Mouse (Mus musculus): Measurements from ENCODE around the gene Jmjd1c. TPM values are rescaled to one million over a fixed set of nuclear protein-coding genes. Genes with fewer than 3 reads are reported as not detected.

Jmjd1c gene
- polyA plus RNA-seq, 1 experiment from 2014 or later = 43.0 TPM

GRCm38 (mm10) chr10:67295938-67296466 lies 200.1 kb downstream of the Jmjd1c start:
- 75% methylated on average over 7 of the region's 7 CpGs for WGBS
- no peaks in the 10 kb centered on the region for H3K4me1 ChIP-seq (ENCODE audit: control insufficient read depth, insufficient read depth, low read length)
- H3K27ac ChIP-seq (replicated peaks; ENCODE audit: low read depth, low read length) = no peak overlapping the region
- no peaks in the 10 kb centered on the region for H3K27me3 ChIP-seq (ENCODE audit: control insufficient read depth, insufficient read depth, low read length)
- H3K36me3 ChIP-seq (ENCODE audit: control insufficient read depth, insufficient read depth, low read length) = no peaks in the 10 kb centered on the region
- H3K9me3 ChIP-seq (ENCODE audit: control insufficient read depth, low read length) = no peaks in the 10 kb centered on the region
- no peak overlapping the region for H3K4me2 ChIP-seq (ENCODE audit: low read depth, severe bottlenecking)
- no peak overlapping the region for H3K9ac ChIP-seq (ENCODE audit: low read length)
- no peak overlapping the region for H3K4me3 ChIP-seq (ENCODE audit: low read depth, low read length)
- ATAC-seq (ENCODE audit: insufficient number of reproducible peaks, low FRiP score, low TSS enrichment, low read depth) (no peak), DNase-seq (ENCODE audit: low spot score) (no peak)

GRCm38 (mm10) chr10:67296482-67297152 lies 200.7 kb downstream of the Jmjd1c start:
- H3K36me3 ChIP-seq (ENCODE audit: control insufficient read depth, insufficient read depth, low read length) = no peaks in the 10 kb centered on the region
- ATAC-seq (ENCODE audit: insufficient number of reproducible peaks, low FRiP score, low TSS enrichment, low read depth) (no peak), DNase-seq (ENCODE audit: low spot score) (no peak)
- no peak overlapping the region for H3K4me2 ChIP-seq (ENCODE audit: low read depth, severe bottlenecking)
- H3K4me3 ChIP-seq (ENCODE audit: low read depth, low read length) = no peak overlapping the region
- 84% methylated on average over 8 of the region's 8 CpGs for WGBS
- no peaks in the 10 kb centered on the region for H3K9me3 ChIP-seq (ENCODE audit: control insufficient read depth, low read length)
- H3K9ac ChIP-seq (ENCODE audit: low read length) = no peak overlapping the region
- H3K4me1 ChIP-seq (ENCODE audit: control insufficient read depth, insufficient read depth, low read length) = no peaks in the 10 kb centered on the region
- no peak overlapping the region for H3K27ac ChIP-seq (replicated peaks; ENCODE audit: low read depth, low read length)
- no peaks in the 10 kb centered on the region for H3K27me3 ChIP-seq (ENCODE audit: control insufficient read depth, insufficient read depth, low read length)

- no peaks in the 10 kb centered on the region for H3K9me3 ChIP-seq (ENCODE audit: control insufficient read depth, low read length)
- H3K36me3 ChIP-seq (ENCODE audit: control insufficient read depth, insufficient read depth, low read length) = no peaks in the 10 kb centered on the region
- DNase-seq (ENCODE audit: low spot score) = no peak
- H3K27me3 ChIP-seq (ENCODE audit: control insufficient read depth, insufficient read depth, low read length) = no peaks in the 10 kb centered on the region
- H3K4me2 ChIP-seq (ENCODE audit: low read depth, severe bottlenecking) = no peak overlapping the region
- ATAC-seq (ENCODE audit: insufficient number of reproducible peaks, low FRiP score, low TSS enrichment, low read depth) = no peak
- H3K4me3 ChIP-seq (ENCODE audit: low read depth, low read length) = no peak overlapping the region
- 88% methylated on average over 17 of the region's 17 CpGs for WGBS
- no peak overlapping the region for H3K27ac ChIP-seq (replicated peaks; ENCODE audit: low read depth, low read length)
- H3K9ac ChIP-seq (ENCODE audit: low read length) = no peak overlapping the region
- no peaks in the 10 kb centered on the region for H3K4me1 ChIP-seq (ENCODE audit: control insufficient read depth, insufficient read depth, low read length)
Observed at GRCm38 (mm10) chr10:67297175-67297855, 201.4 kb downstream of the Jmjd1c start.

GRCm38 (mm10) chr10:67298856-67299255 lies 202.9 kb downstream of the Jmjd1c start:
- no peak overlapping the region for H3K9ac ChIP-seq (ENCODE audit: low read length)
- no peaks in the 10 kb centered on the region for H3K9me3 ChIP-seq (ENCODE audit: control insufficient read depth, low read length)
- no peak overlapping the region for H3K4me3 ChIP-seq (ENCODE audit: low read depth, low read length)
- ATAC-seq (ENCODE audit: insufficient number of reproducible peaks, low FRiP score, low TSS enrichment, low read depth) (no peak), DNase-seq (ENCODE audit: low spot score) (no peak)
- no peaks in the 10 kb centered on the region for H3K4me1 ChIP-seq (ENCODE audit: control insufficient read depth, insufficient read depth, low read length)
- H3K27me3 ChIP-seq (ENCODE audit: control insufficient read depth, insufficient read depth, low read length) = no peaks in the 10 kb centered on the region
- no peaks in the 10 kb centered on the region for H3K36me3 ChIP-seq (ENCODE audit: control insufficient read depth, insufficient read depth, low read length)
- H3K4me2 ChIP-seq (ENCODE audit: low read depth, severe bottlenecking) = no peak overlapping the region
- WGBS = 25% methylated on average over 5 of the region's 5 CpGs
- H3K27ac ChIP-seq (replicated peaks; ENCODE audit: low read depth, low read length) = no peak overlapping the region

- H3K4me3 ChIP-seq (ENCODE audit: low read depth, low read length) = no peak overlapping the region
- no peak overlapping the region for H3K9ac ChIP-seq (ENCODE audit: low read length)
- no peaks in the 10 kb centered on the region for H3K27me3 ChIP-seq (ENCODE audit: control insufficient read depth, insufficient read depth, low read length)
- H3K36me3 ChIP-seq (ENCODE audit: control insufficient read depth, insufficient read depth, low read length) = no peaks in the 10 kb centered on the region
- no peaks in the 10 kb centered on the region for H3K9me3 ChIP-seq (ENCODE audit: control insufficient read depth, low read length)
- H3K4me2 ChIP-seq (ENCODE audit: low read depth, severe bottlenecking) = no peak overlapping the region
- H3K27ac ChIP-seq (replicated peaks; ENCODE audit: low read depth, low read length) = no peak overlapping the region
- DNase-seq (ENCODE audit: low spot score) = no peak
- no peak for ATAC-seq (ENCODE audit: insufficient number of reproducible peaks, low FRiP score, low TSS enrichment, low read depth)
- H3K4me1 ChIP-seq (ENCODE audit: control insufficient read depth, insufficient read depth, low read length) = no peaks in the 10 kb centered on the region
- WGBS = 69% methylated on average over 4 of the region's 4 CpGs
Observed at GRCm38 (mm10) chr10:67299285-67299684, 203.4 kb downstream of the Jmjd1c start.

- H3K9ac ChIP-seq (ENCODE audit: low read length) = no peak overlapping the region
- H3K27me3 ChIP-seq (ENCODE audit: control insufficient read depth, insufficient read depth, low read length) = no peaks in the 10 kb centered on the region
- H3K27ac ChIP-seq (replicated peaks; ENCODE audit: low read depth, low read length) = no peak overlapping the region
- H3K4me1 ChIP-seq (ENCODE audit: control insufficient read depth, insufficient read depth, low read length) = no peaks in the 10 kb centered on the region
- ATAC-seq (ENCODE audit: insufficient number of reproducible peaks, low FRiP score, low TSS enrichment, low read depth) = no peak
- H3K4me3 ChIP-seq (ENCODE audit: low read depth, low read length) = no peak overlapping the region
- no peak for DNase-seq (ENCODE audit: low spot score)
- no peak overlapping the region for H3K4me2 ChIP-seq (ENCODE audit: low read depth, severe bottlenecking)
- no peaks in the 10 kb centered on the region for H3K36me3 ChIP-seq (ENCODE audit: control insufficient read depth, insufficient read depth, low read length)
- no peaks in the 10 kb centered on the region for H3K9me3 ChIP-seq (ENCODE audit: control insufficient read depth, low read length)
- 90% methylated on average over 6 of the region's 6 CpGs for WGBS
Observed at GRCm38 (mm10) chr10:67301046-67301445, 205.1 kb downstream of the Jmjd1c start.

GRCm38 (mm10) chr10:67302340-67302739 lies 206.4 kb downstream of the Jmjd1c start:
- ATAC-seq (ENCODE audit: insufficient number of reproducible peaks, low FRiP score, low TSS enrichment, low read depth) (no peak), DNase-seq (ENCODE audit: low spot score) (no peak)
- no peaks in the 10 kb centered on the region for H3K27me3 ChIP-seq (ENCODE audit: control insufficient read depth, insufficient read depth, low read length)
- H3K4me2 ChIP-seq (ENCODE audit: low read depth, severe bottlenecking) = no peak overlapping the region
- H3K36me3 ChIP-seq (ENCODE audit: control insufficient read depth, insufficient read depth, low read length) = no peaks in the 10 kb centered on the region
- no peak overlapping the region for H3K27ac ChIP-seq (replicated peaks; ENCODE audit: low read depth, low read length)
- no peaks in the 10 kb centered on the region for H3K9me3 ChIP-seq (ENCODE audit: control insufficient read depth, low read length)
- no peak overlapping the region for H3K4me3 ChIP-seq (ENCODE audit: low read depth, low read length)
- no peak overlapping the region for H3K9ac ChIP-seq (ENCODE audit: low read length)
- H3K4me1 ChIP-seq (ENCODE audit: control insufficient read depth, insufficient read depth, low read length) = no peaks in the 10 kb centered on the region
- WGBS = 49% methylated on average over 2 of the region's 2 CpGs

Data from limb, embryonic 11.5 days (tissue).